Mouse (Mus musculus): ENCODE results near the gene Gm10306. TPM values are rescaled to one million over a fixed set of nuclear protein-coding genes. Genes with fewer than 3 reads are reported as not detected.

The Gm10306 gene
- total and polyA plus RNA-seq, 2 experiments from 2014 or later, result 0.26 TPM; not detected in 1

DNA sequence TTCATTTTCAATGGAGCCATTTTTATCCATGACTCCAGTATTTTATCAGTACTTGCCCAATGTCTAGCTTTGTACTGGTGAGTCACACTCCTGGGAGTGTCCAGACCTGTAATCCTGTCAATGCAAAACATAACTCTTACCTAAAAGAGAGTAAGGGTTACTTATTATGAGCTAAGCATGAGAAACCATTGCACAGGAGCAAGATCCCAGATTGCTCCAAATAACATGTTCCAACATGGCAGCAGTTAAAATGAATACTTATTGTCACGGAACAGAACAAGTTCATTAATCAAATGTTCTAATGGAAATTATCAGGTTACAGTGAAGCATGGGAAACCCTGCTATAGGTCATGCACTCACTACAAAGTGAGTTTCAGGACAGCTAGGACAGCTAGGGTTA is 4.0 kb downstream of the Gm10306 start:
- Histone ChIP-seq H3K27ac (ENCODE audit: low read depth) (no peak overlapping the region), H3K36me3 (replicated peaks; ENCODE audit: control insufficient read depth, insufficient read depth, low read length) (no peaks in the 10 kb centered on the region), H3K27me3 (ENCODE audit: control insufficient read depth, insufficient read depth, low read length) (no peaks in the 10 kb centered on the region), H3K9ac (replicated peaks; ENCODE audit: low read depth, low read length) (no peak overlapping the region), H3K4me1 (ENCODE audit: control insufficient read depth, insufficient read depth) (peaks cover 6% of the 10 kb centered on the region; the same call in 1 of the 2 replicates), H3K4me3 (ENCODE audit: low read depth, low read length) (no peak overlapping the region), H3K9me3 (replicated peaks; ENCODE audit: control insufficient read depth, low read length) (no peaks in the 10 kb centered on the region), H3K4me2 (ENCODE audit: low read depth, low read length) (no peak overlapping the region)
- 68% methylated on average over 1 of the region's 1 CpGs for WGBS
- DNase-seq (ENCODE audit: low spot score) (no peak), ATAC-seq (ENCODE audit: insufficient read depth, low read depth) (no peak)
- TF ChIP-seq CTCF (IDR thresholded peaks at IDR 0.05; ENCODE audit: low read depth), result no peak
- TF ChIP-seq EP300 (IDR thresholded peaks at IDR 0.05; ENCODE audit: low read depth), result no peak

DNA sequence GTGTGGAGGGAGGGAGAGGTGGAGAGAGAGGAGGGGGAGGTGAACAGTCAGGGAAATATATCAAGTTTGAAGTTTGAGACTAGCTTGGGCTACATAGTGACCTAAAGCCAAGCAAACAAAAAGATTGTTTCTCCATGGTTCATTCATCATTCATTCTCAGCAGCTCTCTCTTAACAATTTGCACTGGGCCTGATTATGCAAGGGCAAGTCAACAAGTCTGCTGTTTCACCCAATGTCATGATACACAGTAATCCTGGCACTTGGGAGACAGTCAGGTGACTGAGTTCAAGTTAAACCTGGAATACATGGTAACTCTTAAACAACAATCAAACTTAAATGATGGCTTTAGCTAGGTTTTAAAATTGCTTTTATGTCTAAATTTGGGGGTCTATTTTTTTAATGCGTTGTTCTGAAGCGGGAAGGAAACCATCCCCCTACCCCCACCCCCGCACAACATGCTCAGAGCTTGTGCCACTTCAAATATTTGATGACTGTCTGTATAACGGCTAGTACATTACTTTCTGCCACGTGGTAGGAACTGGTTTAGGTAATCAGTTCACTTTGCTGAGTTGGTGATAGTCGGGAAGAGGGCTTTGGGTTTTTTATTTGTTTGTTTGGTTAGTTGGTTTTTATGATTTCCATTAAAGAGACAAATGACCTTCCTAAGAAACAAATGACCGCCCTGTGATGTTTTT is 5.8 kb downstream of the Gm10306 start:
- TF ChIP-seq EP300 (IDR thresholded peaks at IDR 0.05; ENCODE audit: low read depth) (no peak), CTCF (IDR thresholded peaks at IDR 0.05; ENCODE audit: low read depth) (no peak)
- WGBS, result 67% methylated on average over 7 of the region's 7 CpGs
- H3K4me1 ChIP-seq (ENCODE audit: control insufficient read depth, insufficient read depth), result no peaks in the 10 kb centered on the region

DNA sequence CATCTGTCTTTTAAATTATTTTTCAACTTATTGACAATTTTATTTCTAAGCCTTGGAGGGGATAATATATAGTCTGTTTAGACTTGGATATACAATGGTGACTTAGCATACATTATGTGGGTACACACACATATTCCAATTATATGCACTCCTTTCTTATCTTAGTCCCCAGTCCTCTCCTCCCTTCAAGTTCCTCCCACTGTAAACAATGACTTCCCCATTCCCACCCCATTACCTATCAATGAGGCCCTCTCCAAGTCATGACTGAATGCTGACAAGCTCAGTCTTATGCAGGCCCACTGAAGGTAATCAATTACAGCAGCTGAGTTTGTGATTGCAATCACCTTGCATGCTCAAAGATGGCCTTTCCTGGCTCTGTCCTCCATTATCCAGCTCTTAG is 8.0 kb downstream of the Gm10306 start:
- H3K36me3 ChIP-seq (replicated peaks; ENCODE audit: control insufficient read depth, insufficient read depth, low read length), result peaks cover 14% of the 10 kb centered on the region
- ATAC-seq (ENCODE audit: insufficient read depth, low read depth) (no peak), DNase-seq (ENCODE audit: low spot score) (no peak)
- no peaks in the 10 kb centered on the region for H3K9me3 ChIP-seq (replicated peaks; ENCODE audit: control insufficient read depth, low read length)
- no peak overlapping the region for H3K27ac ChIP-seq (ENCODE audit: low read depth)
- H3K4me3 ChIP-seq (ENCODE audit: low read depth, low read length), result no peak overlapping the region
- no peak for TF ChIP-seq EP300 (IDR thresholded peaks at IDR 0.05; ENCODE audit: low read depth)
- no peak for TF ChIP-seq CTCF (IDR thresholded peaks at IDR 0.05; ENCODE audit: low read depth)
- H3K4me1 ChIP-seq (ENCODE audit: control insufficient read depth, insufficient read depth), result no peaks in the 10 kb centered on the region
- H3K4me2 ChIP-seq (ENCODE audit: low read depth, low read length), result no peak overlapping the region
- H3K9ac ChIP-seq (replicated peaks; ENCODE audit: low read depth, low read length), result no peak overlapping the region
- no peaks in the 10 kb centered on the region for H3K27me3 ChIP-seq (ENCODE audit: control insufficient read depth, insufficient read depth, low read length)

More for the DNA sequence above, 5.8 kb downstream of the Gm10306 start:
- Histone ChIP-seq H3K4me3 (ENCODE audit: low read depth, low read length) (no peak overlapping the region), H3K4me2 (ENCODE audit: low read depth, low read length) (no peak overlapping the region), H3K9me3 (replicated peaks; ENCODE audit: control insufficient read depth, low read length) (no peaks in the 10 kb centered on the region), H3K9ac (replicated peaks; ENCODE audit: low read depth, low read length) (no peak overlapping the region), H3K27me3 (ENCODE audit: control insufficient read depth, insufficient read depth, low read length) (no peaks in the 10 kb centered on the region), H3K27ac (ENCODE audit: low read depth) (no peak overlapping the region), H3K36me3 (replicated peaks; ENCODE audit: control insufficient read depth, insufficient read depth, low read length) (0 out of 2 replicates have a peak, but pooled peaks cover 5% of the 10 kb centered on the region)
- DNase-seq (ENCODE audit: low spot score) (no peak), ATAC-seq (ENCODE audit: insufficient read depth, low read depth) (no peak)

DNA sequence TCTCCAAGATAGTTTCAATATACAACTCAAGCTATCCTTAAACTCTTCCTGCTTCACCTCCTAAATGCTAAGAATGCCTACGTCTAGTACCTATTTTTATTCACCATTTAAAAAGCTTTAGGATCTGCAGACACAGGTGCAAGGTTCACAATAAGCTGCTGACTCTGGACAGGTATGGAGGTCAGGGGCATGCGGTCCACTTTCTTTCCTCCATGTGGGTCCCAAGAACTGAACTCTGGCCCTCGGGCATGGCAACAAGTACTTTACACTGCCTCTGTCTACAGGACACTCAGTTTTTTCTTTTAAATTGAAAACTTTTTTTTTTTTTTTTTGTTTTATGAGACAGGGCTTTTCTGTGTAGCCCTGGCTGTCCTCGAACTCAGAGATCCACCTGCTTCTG is 16.3 kb downstream of the Gm10306 start:
- Histone ChIP-seq H3K4me3 (ENCODE audit: low read depth, low read length) (no peak overlapping the region), H3K4me1 (ENCODE audit: control insufficient read depth, insufficient read depth) (no peaks in the 10 kb centered on the region), H3K36me3 (replicated peaks; ENCODE audit: control insufficient read depth, insufficient read depth, low read length) (peaks cover 43% of the 10 kb centered on the region), H3K9ac (replicated peaks; ENCODE audit: low read depth, low read length) (no peak overlapping the region), H3K27ac (ENCODE audit: low read depth) (no peak overlapping the region), H3K9me3 (replicated peaks; ENCODE audit: control insufficient read depth, low read length) (no peaks in the 10 kb centered on the region), H3K27me3 (ENCODE audit: control insufficient read depth, insufficient read depth, low read length) (no peaks in the 10 kb centered on the region), H3K4me2 (ENCODE audit: low read depth, low read length) (no peak overlapping the region)
- no peak for DNase-seq (ENCODE audit: low spot score)
- no peak for ATAC-seq (ENCODE audit: insufficient read depth, low read depth)
- TF ChIP-seq CTCF (IDR thresholded peaks at IDR 0.05; ENCODE audit: low read depth) (no peak), EP300 (IDR thresholded peaks at IDR 0.05; ENCODE audit: low read depth) (no peak)
- 90% methylated on average over 4 of the region's 4 CpGs for WGBS

DNA sequence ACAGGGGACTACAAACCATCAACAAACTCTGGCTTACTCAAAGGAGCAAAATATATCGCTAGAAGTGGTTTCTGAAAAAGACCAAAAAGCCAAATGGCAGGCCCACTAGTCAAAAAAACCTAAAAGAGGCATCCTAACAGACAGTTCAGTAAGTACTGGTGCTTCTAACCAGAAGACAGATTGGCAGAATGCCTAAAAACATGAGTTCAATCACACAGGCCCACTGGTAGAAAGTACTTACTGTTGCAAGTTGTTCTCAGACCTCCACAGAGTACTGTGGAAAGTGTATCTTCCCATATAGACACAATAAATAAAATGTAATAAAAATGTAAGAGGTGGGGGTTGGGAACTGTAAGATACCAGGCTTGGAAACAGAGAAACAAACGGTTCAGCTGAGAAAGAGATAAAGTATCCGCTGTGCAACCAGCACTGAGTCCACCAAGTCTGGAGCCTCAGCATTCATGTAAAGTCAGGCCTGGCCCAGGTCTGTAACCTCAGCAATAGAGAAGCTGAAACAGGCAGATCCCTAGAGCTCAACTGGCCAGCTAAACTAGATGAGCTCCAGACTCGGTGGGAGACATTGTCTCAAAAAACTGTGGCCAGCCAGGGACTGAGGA is 35.5 kb downstream of the Gm10306 start:
- no peak overlapping the region for H3K27ac ChIP-seq (ENCODE audit: low read depth)
- DNase-seq (ENCODE audit: low spot score), result no peak
- ATAC-seq (ENCODE audit: insufficient read depth, low read depth), result no peak
- WGBS, result 61% methylated on average over 4 of the region's 4 CpGs
- H3K4me2 ChIP-seq (ENCODE audit: low read depth, low read length), result no peak overlapping the region
- H3K9ac ChIP-seq (replicated peaks; ENCODE audit: low read depth, low read length), result no peak overlapping the region
- H3K9me3 ChIP-seq (replicated peaks; ENCODE audit: control insufficient read depth, low read length), result no peaks in the 10 kb centered on the region
- H3K36me3 ChIP-seq (replicated peaks; ENCODE audit: control insufficient read depth, insufficient read depth, low read length), result no peaks in the 10 kb centered on the region
- TF ChIP-seq EP300 (IDR thresholded peaks at IDR 0.05; ENCODE audit: low read depth) (no peak), CTCF (IDR thresholded peaks at IDR 0.05; ENCODE audit: low read depth) (no peak)
- no peak overlapping the region for H3K4me3 ChIP-seq (ENCODE audit: low read depth, low read length)
- 0 out of 2 replicates have a peak, but pooled peaks cover 7% of the 10 kb centered on the region for H3K4me1 ChIP-seq (ENCODE audit: control insufficient read depth, insufficient read depth)
- no peaks in the 10 kb centered on the region for H3K27me3 ChIP-seq (ENCODE audit: control insufficient read depth, insufficient read depth, low read length)

Data from heart, postnatal 0 days (tissue).